13 mouse cellular contexts compared by ENCODE assay signal in the genomic region with DNA sequence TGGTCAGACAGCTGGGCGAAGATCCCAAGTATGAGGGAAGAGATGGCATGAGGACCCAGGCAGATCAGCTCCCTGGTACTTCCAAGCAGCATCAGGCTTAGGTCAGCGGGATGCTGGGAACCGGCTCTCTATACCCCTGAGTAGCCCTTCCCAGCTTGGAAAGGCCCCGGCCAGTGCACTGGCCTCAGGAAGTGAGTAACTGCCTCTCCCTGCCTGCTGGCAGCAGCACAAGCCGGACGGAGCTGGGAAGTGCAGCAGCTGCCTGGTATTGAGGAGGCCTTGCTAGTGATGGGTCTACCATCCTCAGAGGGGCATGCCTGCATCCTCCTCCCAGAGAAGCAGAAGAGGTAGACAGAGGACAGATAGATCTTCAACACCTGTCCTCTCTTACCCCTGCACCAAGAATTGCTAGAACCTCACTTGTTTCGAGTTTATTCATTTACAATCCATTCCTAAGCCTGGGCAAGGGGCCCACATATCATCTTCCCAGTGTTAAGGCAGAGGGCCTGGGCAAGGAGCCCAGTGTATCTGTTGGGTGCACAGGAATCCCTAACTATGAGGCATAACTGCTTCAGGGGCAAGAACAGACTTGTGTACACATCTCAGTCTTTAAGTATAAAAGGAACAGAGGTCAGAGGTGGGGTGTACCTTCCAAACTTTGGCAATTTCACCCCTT. TPM values are rescaled to one million over a fixed set of nuclear protein-coding genes. Genes with fewer than 3 reads are reported as not detected.
DNase-seq lines count a peak whose midpoint lies in the region; ATAC-seq and TF ChIP-seq lines count a peak whose summit lies in the region.
"Had no signal": no experiment of that assay in that cellular context is flagged by ENCODE, and none has a peak within 500 bp of the region (broad histone marks: within the 10 kb centered on the region; RNA-seq: fewer than 3 reads in every experiment).

No protein-coding gene starts in this region.

- DNase-seq in left cerebral cortex, postnatal 4 days: peak; percentile 50
- DNase-seq in left cerebral cortex, postnatal 14 days (ENCODE audit: low spot score in 2 of 2): no peak
- DNase-seq in gastrocnemius, postnatal 14 days: peak; percentile 78
- DNase-seq in frontal cortex, postnatal 14 days (ENCODE audit: low spot score in 2 of 2): no peak
- DNase-seq in midbrain, embryonic 14.5 days: no peak
- DNase-seq: thymus, postnatal 4 days had no signal

- peaks cover 17% of the 10 kb centered on the region for H3K4me1 ChIP-seq in intestine, embryonic 16.5 days (ENCODE audit: control insufficient read depth, insufficient read depth, low read length)
- H3K4me1 ChIP-seq in small intestine, adult 2 months (ENCODE audit: control insufficient read depth, insufficient read depth, insufficient read length, low read length): 0 out of 2 replicates have a peak, but pooled peaks cover 4% of the 10 kb centered on the region
- no peaks in the 10 kb centered on the region for H3K4me1 ChIP-seq in midbrain, embryonic 14.5 days (ENCODE audit: control insufficient read depth, insufficient read depth, low read length)

- 64% methylated on average over 7 of the region's 7 CpGs for WGBS in intestine, embryonic 16.5 days
- 68% methylated on average over 7 of the region's 7 CpGs for WGBS in small intestine, adult 2 months
- WGBS in midbrain, embryonic 14.5 days: 78% methylated on average over 7 of the region's 7 CpGs

- H3K4me2 ChIP-seq in intestine, embryonic 16.5 days (ENCODE audit: low read depth, low read length): no peak overlapping the region
- no peak overlapping the region for H3K4me2 ChIP-seq in midbrain, embryonic 14.5 days (ENCODE audit: low read length)
- H3K4me2 ChIP-seq: midbrain, embryonic 12.5 days had no signal

- ATAC-seq in intestine, embryonic 16.5 days: peak; percentile 26; the same call in 1 of the 2 replicates
- ATAC-seq in midbrain, embryonic 14.5 days (ENCODE audit: low FRiP score, low TSS enrichment): no peak
- ATAC-seq in erythroid progenitor cell, adult 5-6 weeks (replicated peaks; ENCODE audit: low FRiP score, poor library complexity, severe bottlenecking): no peak

- no peak overlapping the region for H3K4me3 ChIP-seq in intestine, embryonic 16.5 days (ENCODE audit: low read length)
- H3K4me3 ChIP-seq in small intestine, adult 2 months (ENCODE audit: low read depth, low read length): no peak overlapping the region
- H3K4me3 ChIP-seq in midbrain, embryonic 14.5 days (replicated peaks; ENCODE audit: low read depth, low read length): no peak overlapping the region
- H3K4me3 ChIP-seq: embryonic facial prominence, embryonic 10.5 days; midbrain, embryonic 12.5 days had no signal

- no peak for TF ChIP-seq POLR2A in small intestine, adult 2 months (IDR thresholded peaks at IDR 0.05; ENCODE audit: low read depth, low read length)

- peaks cover 3% of the 10 kb centered on the region; the same call in 1 of the 2 replicates for H3K27me3 ChIP-seq in intestine, embryonic 16.5 days (replicated peaks; ENCODE audit: control insufficient read depth, insufficient read depth, low read length)
- H3K27me3 ChIP-seq in small intestine, adult 2 months (ENCODE audit: control insufficient read depth, insufficient read depth, low read length): no peaks in the 10 kb centered on the region
- H3K27me3 ChIP-seq in midbrain, embryonic 14.5 days (ENCODE audit: control insufficient read depth, insufficient read depth, low read length): peaks cover 7% of the 10 kb centered on the region

- H3K9ac ChIP-seq in intestine, embryonic 16.5 days (ENCODE audit: low read depth, low read length): no peak overlapping the region
- no peak overlapping the region for H3K9ac ChIP-seq in midbrain, embryonic 14.5 days (replicated peaks; ENCODE audit: low read length)
- H3K9ac ChIP-seq: midbrain, embryonic 12.5 days had no signal

- intact Hi-C loops in left cerebral cortex, postnatal 4 days (cut with DNase I): no loop called here
- intact Hi-C loops in left cerebral cortex, postnatal 14 days (cut with DNase I): no loop called here
- intact Hi-C loops in gastrocnemius, postnatal 14 days (cut with DNase I; ENCODE audit: low total_unique reads): no loop called here

- no peak for TF ChIP-seq CTCF in small intestine, adult 2 months (IDR thresholded peaks at IDR 0.05; ENCODE audit: extremely low read depth, insufficient read length, insufficient replicate concordance, low read depth, low read length)

- H3K27ac ChIP-seq in intestine, embryonic 16.5 days (ENCODE audit: low read length): peak overlapping the region; percentile 33; the same call in 1 of the 2 replicates
- H3K27ac ChIP-seq in small intestine, adult 2 months (ENCODE audit: insufficient read depth, low read depth, low read length): peak overlapping the region; percentile 52; the same call in 1 of the 2 replicates
- no peak overlapping the region for H3K27ac ChIP-seq in midbrain, embryonic 14.5 days (replicated peaks; ENCODE audit: low read depth, low read length)
- H3K27ac ChIP-seq: embryonic facial prominence, embryonic 10.5 days; midbrain, embryonic 12.5 days had no signal

- no peaks in the 10 kb centered on the region for H3K36me3 ChIP-seq in intestine, embryonic 16.5 days (ENCODE audit: control insufficient read depth, insufficient read depth, low read length)
- H3K36me3 ChIP-seq in small intestine, adult 2 months (ENCODE audit: control insufficient read depth, insufficient read depth, low read length): no peaks in the 10 kb centered on the region
- H3K36me3 ChIP-seq in midbrain, embryonic 14.5 days (ENCODE audit: control insufficient read depth, insufficient read depth, low read length): no peaks in the 10 kb centered on the region
- H3K36me3 ChIP-seq: embryonic facial prominence, embryonic 10.5 days; midbrain, embryonic 12.5 days had no signal

- H3K9me3 ChIP-seq in intestine, embryonic 16.5 days (ENCODE audit: control insufficient read depth, low read length): no peaks in the 10 kb centered on the region
- H3K9me3 ChIP-seq in midbrain, embryonic 14.5 days (ENCODE audit: control insufficient read depth, low read length): no peaks in the 10 kb centered on the region
- H3K9me3 ChIP-seq: embryonic facial prominence, embryonic 10.5 days; midbrain, embryonic 12.5 days had no signal

RNA-seq across cellular contexts. Expression of gene Bdkrb2, which starts 5.6 kb away (rescaled TPM):
- under 1 TPM; 0.42 to 0.58 TPM for total RNA-seq in left cerebral cortex, postnatal 4 days (2021)
- total RNA-seq in left cerebral cortex, postnatal 14 days (2021): under 1 TPM; 0.19 to 0.64 TPM
- total RNA-seq in gastrocnemius, postnatal 14 days (2021): 1 to 10 TPM in 1 of 2 experiments, under 1 TPM in 1; 0.82 to 1.8 TPM
- polyA plus RNA-seq in intestine, embryonic 16.5 days (2015; fragmentation: Nextera tagmentation; extraction: Ambion mirVana): 5.3 and 5.8 TPM in 2 replicates
- 3.1 and 8.3 TPM in 2 replicates for polyA plus RNA-seq in small intestine, adult 2 months (2012; rRNA removed)
- polyA plus RNA-seq in midbrain, embryonic 14.5 days (2014; fragmentation: Nextera tagmentation; extraction: Ambion mirVana): 0.36 and 0.49 TPM in 2 replicates
- not detected in 2 replicates for total RNA-seq in erythroid progenitor cell, adult 5-6 weeks (2015; ENCODE audit: low replicate concordance)
- total RNA-seq in erythroid progenitor cell, adult 5-6 weeks (2017; ENCODE audit: low replicate concordance): not detected in 2 replicates
- total RNA-seq: granulocyte monocyte progenitor cell, adult 5-6 weeks had no signal

RNA-seq across cellular contexts. Expression of gene Bdkrb1, which starts 45.5 kb away (rescaled TPM):
- total RNA-seq in left cerebral cortex, postnatal 4 days (2021): not detected
- not detected for total RNA-seq in left cerebral cortex, postnatal 14 days (2021)
- not detected for total RNA-seq in gastrocnemius, postnatal 14 days (2021)
- polyA plus RNA-seq in intestine, embryonic 16.5 days (2015; fragmentation: Nextera tagmentation; extraction: Ambion mirVana): 0.22 and 0.43 TPM in 2 replicates
- polyA plus RNA-seq in small intestine, adult 2 months (2012; rRNA removed): 0.20 and 0.67 TPM in 2 replicates
- not detected in 2 replicates for polyA plus RNA-seq in midbrain, embryonic 14.5 days (2014; fragmentation: Nextera tagmentation; extraction: Ambion mirVana)
- not detected in 2 replicates for total RNA-seq in erythroid progenitor cell, adult 5-6 weeks (2015; ENCODE audit: low replicate concordance)
- total RNA-seq in erythroid progenitor cell, adult 5-6 weeks (2017; ENCODE audit: low replicate concordance): not detected in 2 replicates
- total RNA-seq: granulocyte monocyte progenitor cell, adult 5-6 weeks; left cerebral cortex, postnatal 25 days had no signal
- polyA plus RNA-seq: midbrain, embryonic 12.5 days had no signal

Comparison
In these comparisons a context has a peak if more than half of its experiments do, and no peak if none do; other contexts are left out.
1. DNase-seq: peak in left cerebral cortex, postnatal 4 days (single experiment) and gastrocnemius, postnatal 14 days (single experiment); none in left cerebral cortex, postnatal 14 days (0 of 2), frontal cortex, postnatal 14 days (0 of 2) and midbrain, embryonic 14.5 days (single experiment).